Mouse (Mus musculus): ENCODE data around the gene Vsig10. TPM values are rescaled to one million over a fixed set of nuclear protein-coding genes. Genes with fewer than 3 reads are reported as not detected.

The Vsig10 gene
- polyA plus RNA-seq, 1 experiment from 2014 or later, result 4.7 TPM

DNA sequence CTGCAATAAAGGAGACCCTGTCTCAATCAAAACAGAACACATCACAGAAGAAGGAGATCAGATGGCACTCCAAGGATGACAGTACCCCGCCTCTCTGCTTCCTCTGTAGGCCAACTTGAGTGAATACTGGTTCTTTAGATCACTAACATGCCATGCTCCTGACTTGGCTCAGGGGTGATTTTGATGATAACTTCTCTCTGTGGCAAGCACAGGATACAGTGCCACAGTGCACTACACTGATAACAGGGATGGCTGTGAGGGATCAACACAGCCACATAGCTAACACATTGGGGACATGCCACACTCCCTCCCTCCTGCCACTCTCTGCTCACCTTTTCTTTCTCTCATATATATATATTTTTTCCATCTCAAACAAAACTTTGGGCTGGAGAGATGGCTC, 72.0 kb downstream of the Vsig10 start:
- Histone ChIP-seq H3K36me3 (ENCODE audit: control insufficient read depth, insufficient read depth, low read length) (no peaks in the 10 kb centered on the region), H3K4me2 (no peak overlapping the region), H3K27ac (ENCODE audit: low read depth, low read length) (no peak overlapping the region), H3K4me3 (ENCODE audit: low read depth, low read length) (no peak overlapping the region), H3K4me1 (ENCODE audit: control insufficient read depth, insufficient read depth, low read length) (peaks cover 4% of the 10 kb centered on the region; the same call in 1 of the 2 replicates), H3K9me3 (replicated peaks; ENCODE audit: control insufficient read depth, low read length) (no peaks in the 10 kb centered on the region), H3K9ac (ENCODE audit: low read depth, low read length) (no peak overlapping the region), H3K27me3 (ENCODE audit: control insufficient read depth, insufficient read depth, low read length) (no peaks in the 10 kb centered on the region)
- 100% methylated on average over 1 of the region's 1 CpGs for WGBS (ENCODE audit: insufficient replicate concordance)
- no peak for ATAC-seq (replicated peaks; ENCODE audit: insufficient number of reproducible peaks, low FRiP score, low TSS enrichment)

DNA sequence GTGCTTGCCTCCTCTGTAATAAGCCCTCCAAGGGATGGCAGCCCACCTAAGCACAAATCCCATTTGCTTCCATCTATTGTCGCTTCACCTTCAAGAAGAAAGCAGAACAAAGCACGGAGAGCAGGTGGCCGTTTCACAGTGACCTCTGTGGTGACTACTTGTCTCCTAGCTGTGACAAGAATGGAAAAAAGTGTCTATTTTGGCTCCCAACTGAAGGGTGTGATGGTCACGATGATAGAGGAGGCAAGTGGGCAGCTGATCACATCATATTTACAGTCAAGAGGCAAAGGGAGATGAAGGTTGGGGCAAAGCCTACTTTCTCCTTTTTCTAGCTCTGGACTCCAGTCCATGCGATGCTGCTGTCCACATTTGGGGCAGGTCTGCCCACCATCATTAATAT, 77.0 kb downstream of the Vsig10 start:
- H3K9ac ChIP-seq (ENCODE audit: low read depth, low read length), result no peak overlapping the region
- no peaks in the 10 kb centered on the region for H3K27me3 ChIP-seq (ENCODE audit: control insufficient read depth, insufficient read depth, low read length)
- WGBS (ENCODE audit: insufficient replicate concordance), result 86% methylated on average over 5 of the region's 5 CpGs
- H3K4me3 ChIP-seq (ENCODE audit: low read depth, low read length), result no peak overlapping the region
- H3K4me1 ChIP-seq (ENCODE audit: control insufficient read depth, insufficient read depth, low read length), result no peaks in the 10 kb centered on the region
- no peak for ATAC-seq (replicated peaks; ENCODE audit: insufficient number of reproducible peaks, low FRiP score, low TSS enrichment)
- H3K36me3 ChIP-seq (ENCODE audit: control insufficient read depth, insufficient read depth, low read length), result no peaks in the 10 kb centered on the region
- H3K4me2 ChIP-seq, result no peak overlapping the region
- H3K27ac ChIP-seq (ENCODE audit: low read depth, low read length), result no peak overlapping the region
- H3K9me3 ChIP-seq (replicated peaks; ENCODE audit: control insufficient read depth, low read length), result no peaks in the 10 kb centered on the region

DNA sequence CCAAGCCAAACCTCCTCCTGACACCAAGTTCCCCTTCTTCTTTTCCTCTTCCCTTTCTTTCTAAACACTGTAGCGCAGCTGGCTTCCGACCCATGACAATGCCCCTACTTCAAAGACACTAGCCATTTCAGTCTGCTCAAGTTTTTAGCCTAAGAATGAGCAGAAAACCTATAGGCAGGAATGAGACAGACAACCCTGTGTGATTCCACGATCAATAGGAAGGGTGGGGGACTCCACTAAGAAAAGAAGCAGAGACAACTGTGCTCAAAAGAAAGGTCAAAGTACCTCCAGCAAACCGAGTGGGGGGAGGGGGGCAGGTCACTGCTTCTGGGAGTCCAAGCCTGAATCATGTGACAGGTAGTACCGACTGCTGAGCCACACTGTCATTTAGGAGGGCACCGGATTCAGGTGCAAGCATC, 77.7 kb downstream of the Vsig10 start:
- Histone ChIP-seq H3K9ac (ENCODE audit: low read depth, low read length) (no peak overlapping the region), H3K36me3 (ENCODE audit: control insufficient read depth, insufficient read depth, low read length) (no peaks in the 10 kb centered on the region), H3K4me3 (ENCODE audit: low read depth, low read length) (no peak overlapping the region), H3K4me1 (ENCODE audit: control insufficient read depth, insufficient read depth, low read length) (no peaks in the 10 kb centered on the region), H3K9me3 (replicated peaks; ENCODE audit: control insufficient read depth, low read length) (no peaks in the 10 kb centered on the region), H3K4me2 (no peak overlapping the region), H3K27me3 (ENCODE audit: control insufficient read depth, insufficient read depth, low read length) (no peaks in the 10 kb centered on the region), H3K27ac (ENCODE audit: low read depth, low read length) (no peak overlapping the region)
- ATAC-seq (replicated peaks; ENCODE audit: insufficient number of reproducible peaks, low FRiP score, low TSS enrichment), result no peak
- WGBS (ENCODE audit: insufficient replicate concordance), result 77% methylated on average over 6 of the region's 6 CpGs

DNA sequence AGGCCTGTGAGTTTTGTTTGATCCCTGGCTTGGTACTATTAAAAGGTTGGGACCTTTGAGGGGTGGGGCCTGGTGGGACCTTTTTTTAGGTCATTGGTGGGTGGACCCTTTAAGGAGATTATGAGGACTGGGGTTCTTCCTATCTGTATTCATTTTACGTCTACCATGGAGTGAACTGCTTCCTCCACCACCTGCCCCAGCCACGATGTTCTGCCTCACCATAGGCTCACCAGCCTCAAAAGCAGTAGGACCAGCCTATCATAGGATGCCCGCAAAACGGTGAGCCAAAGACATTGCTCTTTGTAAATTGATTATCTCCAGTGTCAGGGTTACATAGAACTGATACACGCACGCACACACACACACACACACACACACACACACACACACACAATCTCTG, 78.5 kb downstream of the Vsig10 start:
- Histone ChIP-seq H3K9me3 (replicated peaks; ENCODE audit: control insufficient read depth, low read length) (no peaks in the 10 kb centered on the region), H3K4me2 (no peak overlapping the region), H3K4me3 (ENCODE audit: low read depth, low read length) (no peak overlapping the region), H3K36me3 (ENCODE audit: control insufficient read depth, insufficient read depth, low read length) (no peaks in the 10 kb centered on the region), H3K9ac (ENCODE audit: low read depth, low read length) (no peak overlapping the region), H3K27ac (ENCODE audit: low read depth, low read length) (no peak overlapping the region), H3K4me1 (ENCODE audit: control insufficient read depth, insufficient read depth, low read length) (no peaks in the 10 kb centered on the region), H3K27me3 (ENCODE audit: control insufficient read depth, insufficient read depth, low read length) (no peaks in the 10 kb centered on the region)
- ATAC-seq (replicated peaks; ENCODE audit: insufficient number of reproducible peaks, low FRiP score, low TSS enrichment), result no peak
- 72% methylated on average over 6 of the region's 6 CpGs for WGBS (ENCODE audit: insufficient replicate concordance)

DNA sequence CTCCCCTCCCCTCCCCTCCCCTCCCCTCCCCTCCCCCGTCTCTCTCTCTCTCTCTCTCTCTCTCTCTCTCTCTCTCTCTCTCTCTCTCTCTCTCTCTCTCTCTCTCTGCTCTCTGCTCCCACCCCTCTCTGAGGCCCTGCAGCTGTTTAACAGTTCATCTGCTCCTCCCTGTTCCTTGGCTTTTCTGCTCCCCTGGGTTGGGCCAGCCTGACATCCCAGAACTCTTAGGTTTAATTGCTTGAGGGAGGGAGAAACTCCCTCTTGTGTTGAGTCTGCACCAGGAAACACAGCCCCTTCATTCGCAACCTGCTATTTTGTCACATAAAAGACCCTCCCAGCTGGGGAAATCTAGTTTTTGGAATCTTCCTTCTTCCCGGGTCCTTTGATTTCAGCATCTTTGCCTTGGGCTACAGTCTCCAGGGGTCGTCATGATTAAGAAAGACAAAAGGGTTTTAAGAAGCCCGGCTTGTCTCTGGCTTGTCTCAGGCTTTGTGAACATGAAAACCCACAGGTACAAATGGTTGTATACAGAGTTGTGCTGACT, 79.2 kb downstream of the Vsig10 start:
- Histone ChIP-seq H3K4me1 (ENCODE audit: control insufficient read depth, insufficient read depth, low read length) (no peaks in the 10 kb centered on the region), H3K36me3 (ENCODE audit: control insufficient read depth, insufficient read depth, low read length) (no peaks in the 10 kb centered on the region), H3K27ac (ENCODE audit: low read depth, low read length) (no peak overlapping the region), H3K9me3 (replicated peaks; ENCODE audit: control insufficient read depth, low read length) (no peaks in the 10 kb centered on the region), H3K27me3 (ENCODE audit: control insufficient read depth, insufficient read depth, low read length) (no peaks in the 10 kb centered on the region), H3K9ac (ENCODE audit: low read depth, low read length) (no peak overlapping the region), H3K4me3 (ENCODE audit: low read depth, low read length) (no peak overlapping the region), H3K4me2 (no peak overlapping the region)
- ATAC-seq (replicated peaks; ENCODE audit: insufficient number of reproducible peaks, low FRiP score, low TSS enrichment), result no peak
- 53% methylated on average over 4 of the region's 5 CpGs for WGBS (ENCODE audit: insufficient replicate concordance)

DNA sequence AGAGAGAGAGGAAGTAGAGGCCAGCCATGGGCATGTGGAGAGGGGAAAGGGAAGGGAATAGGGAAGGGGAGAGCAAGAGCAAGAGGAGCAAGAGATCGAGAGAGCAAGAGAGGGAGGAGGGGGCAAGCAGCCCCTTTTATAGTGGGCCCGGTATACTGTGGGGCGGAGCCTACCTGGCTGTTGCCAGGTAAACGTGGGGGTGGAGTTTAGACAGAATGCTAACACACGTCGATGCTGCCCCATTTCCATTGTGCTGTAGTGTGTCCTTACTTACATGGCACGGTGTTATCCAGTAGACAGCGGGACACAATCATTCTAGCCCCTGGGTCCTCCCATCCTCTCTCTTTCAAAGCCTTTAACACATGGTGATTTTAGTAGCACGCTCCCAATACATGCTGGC, 80.4 kb downstream of the Vsig10 start:
- H3K9me3 ChIP-seq (replicated peaks; ENCODE audit: control insufficient read depth, low read length), result no peaks in the 10 kb centered on the region
- no peak overlapping the region for H3K4me2 ChIP-seq
- no peak for ATAC-seq (replicated peaks; ENCODE audit: insufficient number of reproducible peaks, low FRiP score, low TSS enrichment)
- no peak overlapping the region for H3K27ac ChIP-seq (ENCODE audit: low read depth, low read length)
- no peak overlapping the region for H3K9ac ChIP-seq (ENCODE audit: low read depth, low read length)
- no peaks in the 10 kb centered on the region for H3K4me1 ChIP-seq (ENCODE audit: control insufficient read depth, insufficient read depth, low read length)
- H3K36me3 ChIP-seq (ENCODE audit: control insufficient read depth, insufficient read depth, low read length), result no peaks in the 10 kb centered on the region
- H3K27me3 ChIP-seq (ENCODE audit: control insufficient read depth, insufficient read depth, low read length), result no peaks in the 10 kb centered on the region
- H3K4me3 ChIP-seq (ENCODE audit: low read depth, low read length), result no peak overlapping the region
- 76% methylated on average over 9 of the region's 9 CpGs for WGBS (ENCODE audit: insufficient replicate concordance)

DNA sequence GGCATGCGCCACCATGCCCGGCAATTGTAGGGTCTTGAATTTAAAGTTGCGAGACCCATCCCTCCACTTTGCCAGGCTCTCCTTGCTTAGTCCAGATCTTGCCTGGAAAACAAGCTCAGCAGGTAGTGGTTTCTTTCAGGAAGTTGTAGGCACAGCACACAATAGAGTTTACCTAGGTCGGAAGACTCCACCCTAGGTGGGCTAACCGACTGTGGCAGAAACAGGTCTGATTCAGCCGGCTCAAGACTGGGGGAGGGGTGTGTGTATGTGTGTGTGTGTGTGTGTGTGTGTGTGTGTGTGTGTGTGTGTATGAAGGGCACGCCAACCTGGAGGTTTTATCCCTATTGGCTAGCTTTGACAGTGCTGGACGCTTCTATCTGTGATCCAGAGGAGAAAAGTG, 84.7 kb downstream of the Vsig10 start:
- no peak for ATAC-seq (replicated peaks; ENCODE audit: insufficient number of reproducible peaks, low FRiP score, low TSS enrichment)
- Histone ChIP-seq H3K4me2 (no peak overlapping the region), H3K9ac (ENCODE audit: low read depth, low read length) (no peak overlapping the region), H3K4me1 (ENCODE audit: control insufficient read depth, insufficient read depth, low read length) (no peaks in the 10 kb centered on the region), H3K36me3 (ENCODE audit: control insufficient read depth, insufficient read depth, low read length) (no peaks in the 10 kb centered on the region), H3K9me3 (replicated peaks; ENCODE audit: control insufficient read depth, low read length) (no peaks in the 10 kb centered on the region), H3K27ac (ENCODE audit: low read depth, low read length) (no peak overlapping the region), H3K27me3 (ENCODE audit: control insufficient read depth, insufficient read depth, low read length) (no peaks in the 10 kb centered on the region), H3K4me3 (ENCODE audit: low read depth, low read length) (no peak overlapping the region)
- WGBS (ENCODE audit: insufficient replicate concordance), result 85% methylated on average over 8 of the region's 8 CpGs

Other genes with a start within 250 kb of the Vsig10 start
- 36.8 and 37.1 TPM in 2 replicates for gene Suds3, start 203.0 kb upstream of the Vsig10 start, polyA plus RNA-seq (2014; fragmentation: Nextera tagmentation; extraction: Ambion mirVana)
- gene Taok3, start 199.0 kb upstream of the Vsig10 start, polyA plus RNA-seq (2014; fragmentation: Nextera tagmentation; extraction: Ambion mirVana), result 12.9 and 13.8 TPM in 2 replicates
- gene Pebp1, start 31.5 kb upstream of the Vsig10 start, polyA plus RNA-seq (2014; fragmentation: Nextera tagmentation; extraction: Ambion mirVana), result 571 and 603 TPM in 2 replicates
- gene Wsb2, start 38.2 kb downstream of the Vsig10 start, polyA plus RNA-seq (2014; fragmentation: Nextera tagmentation; extraction: Ambion mirVana), result 77.0 and 88.9 TPM in 2 replicates
- gene Rfc5, start 70.0 kb downstream of the Vsig10 start, polyA plus RNA-seq (2014; fragmentation: Nextera tagmentation; extraction: Ambion mirVana), result 73.7 and 77.8 TPM in 2 replicates
- 0.15 and 0.19 TPM in 2 replicates for gene Ksr2, start 94.9 kb downstream of the Vsig10 start, polyA plus RNA-seq (2014; fragmentation: Nextera tagmentation; extraction: Ambion mirVana)